Mouse (Mus musculus) CH12.LX (cell line): ENCODE data around the gene Xylb. TPM values are rescaled to one million over a fixed set of nuclear protein-coding genes. Genes with fewer than 3 reads are reported as not detected.

Experiments
- DNase-seq: peaks from one replicate; pipeline ENCODE4 v3.0.0-alpha.2; 2013; ENCODE audit errors: extremely low read depth
- H3K27ac ChIP-seq: 2 replicates; pipeline ENCODE4 v1.5.1; 2012; ENCODE audit warnings: low read depth, mild to moderate bottlenecking, control low read depth, moderate library complexity; ENCODE audit not compliant: insufficient read depth
- H3K27me3 ChIP-seq: replicated peaks from 2 replicates; pipeline ENCODE3; 2012; ENCODE audit warnings: inconsistent platforms
- H3K36me3 ChIP-seq, 2 experiments: replicated peaks in 1 of 2; 2 replicates each; pipeline versions ENCODE3 to v1.6.1; 2012; ENCODE audit warnings: inconsistent platforms in 1 of 2, low read length in 1 of 2, mild to moderate bottlenecking in 1 of 2, mixed read lengths in 1 of 2, moderate library complexity in 1 of 2; ENCODE audit not compliant: control insufficient read depth in 1 of 2, insufficient read depth in 1 of 2
- H3K4me1 ChIP-seq, 2 experiments: 2 replicates each; pipeline ENCODE4 v1.6.1; 2012; ENCODE audit warnings: inconsistent platforms in 1 of 2, moderate library complexity in 1 of 2; ENCODE audit not compliant: insufficient read depth in 2 of 2, control insufficient read depth in 1 of 2
- H3K4me2 ChIP-seq: 2 replicates; pipeline ENCODE4 v1.6.1; 2012; ENCODE audit warnings: low read depth, mild to moderate bottlenecking, control low read depth; ENCODE audit not compliant: poor library complexity, insufficient read depth, severe bottlenecking
- H3K4me3 ChIP-seq, 3 experiments: fragments of 150-350 bp in 1 of 3; sonication (generic) in 1 of 3; replicated peaks in 1 of 3; 2 replicates each; pipeline versions ENCODE3 to v1.5.1; 2011 to 2012; ENCODE audit warnings: low read depth in 2 of 3, low read length in 2 of 3, mild to moderate bottlenecking in 2 of 3, moderate library complexity in 2 of 3, control low read depth in 1 of 3, improper control_type of control experiment in 1 of 3, inconsistent platforms in 1 of 3, mixed read lengths in 1 of 3; ENCODE audit not compliant: poor library complexity in 1 of 3
- H3K79me2 ChIP-seq: replicated peaks from 2 replicates; pipeline ENCODE4 v1.6.1; 2012; ENCODE audit warnings: mild to moderate bottlenecking, moderate library complexity; ENCODE audit not compliant: control insufficient read depth, poor library complexity, insufficient read depth, severe bottlenecking; ENCODE audit errors: extremely low read depth
- H3K9ac ChIP-seq: 2 replicates; pipeline ENCODE4 v1.6.1; 2012; ENCODE audit warnings: low read depth, mild to moderate bottlenecking, control low read depth, moderate library complexity; ENCODE audit not compliant: insufficient read depth
- H3K9me3 ChIP-seq: replicated peaks from 2 replicates; pipeline ENCODE3; 2012; ENCODE audit warnings: low read length, inconsistent platforms, mixed read lengths
- CHD2 ChIP-seq: IDR thresholded peaks from 2 replicates; pipeline ENCODE4 v1.6.1; 2011; ENCODE audit warnings: low read length, improper control_type of control experiment
- E2F4 ChIP-seq: IDR thresholded peaks from 2 replicates; pipeline ENCODE4 v1.6.1; 2011; ENCODE audit warnings: low read depth, low read length, improper control_type of control experiment; ENCODE audit not compliant: insufficient replicate concordance
- GABPA ChIP-seq: IDR thresholded peaks from 2 replicates; pipeline ENCODE4 v1.6.1; 2012; ENCODE audit warnings: low read depth, low read length, improper control_type of control experiment, inconsistent platforms; ENCODE audit not compliant: insufficient replicate concordance
- HCFC1 ChIP-seq: IDR thresholded peaks from 2 replicates; pipeline ENCODE4 v1.6.1; 2012; ENCODE audit warnings: low read depth, mild to moderate bottlenecking, inconsistent platforms, low read length, improper control_type of control experiment
- JUND ChIP-seq: conservative IDR thresholded peaks from 2 replicates; pipeline ENCODE4 v1.6.1; 2011; ENCODE audit warnings: low read depth, low read length, improper control_type of control experiment
- KAT2A ChIP-seq: IDR thresholded peaks from 2 replicates; pipeline ENCODE4 v1.6.1; 2012; ENCODE audit warnings: low read length, improper control_type of control experiment, inconsistent platforms; ENCODE audit not compliant: insufficient replicate concordance
- MAFK ChIP-seq: IDR thresholded peaks from 2 replicates; pipeline ENCODE4 v1.6.1; 2011; ENCODE audit warnings: low read length, improper control_type of control experiment; ENCODE audit not compliant: insufficient replicate concordance
- MAX ChIP-seq: IDR thresholded peaks from 2 replicates; pipeline ENCODE4 v1.6.1; 2011; ENCODE audit warnings: low read length, improper control_type of control experiment
- MAZ ChIP-seq: IDR thresholded peaks from 2 replicates; pipeline ENCODE4 v1.6.1; 2012; ENCODE audit warnings: low read depth, mild to moderate bottlenecking, inconsistent platforms, low read length, improper control_type of control experiment, moderate library complexity
- MXI1 ChIP-seq: IDR thresholded peaks from 2 replicates; pipeline ENCODE4 v1.6.1; 2011; ENCODE audit warnings: mild to moderate bottlenecking, low read depth, low read length, improper control_type of control experiment
- NRF1 ChIP-seq: IDR thresholded peaks from 2 replicates; pipeline ENCODE4 v1.6.1; 2014; ENCODE audit warnings: low read depth, mild to moderate bottlenecking, inconsistent platforms, low read length, improper control_type of control experiment, moderate library complexity
- PAX5 ChIP-seq: IDR thresholded peaks from 2 replicates; pipeline ENCODE4 v1.6.1; 2012; ENCODE audit warnings: low read length, inconsistent platforms, mixed read lengths
- RAD21 ChIP-seq: IDR thresholded peaks from 2 replicates; pipeline ENCODE4 v1.6.1; 2011; ENCODE audit warnings: low read depth, mild to moderate bottlenecking, low read length, improper control_type of control experiment, moderate library complexity
- TCF12 ChIP-seq: IDR thresholded peaks from 2 replicates; pipeline ENCODE4 v1.6.1; 2014; ENCODE audit warnings: low read depth, mild to moderate bottlenecking, inconsistent platforms, low read length, improper control_type of control experiment
- USF2 ChIP-seq: conservative IDR thresholded peaks from 2 replicates; pipeline ENCODE4 v1.6.1; 2011; ENCODE audit warnings: low read depth, low read length, improper control_type of control experiment
- ZC3H11A ChIP-seq: IDR thresholded peaks from 2 replicates; pipeline ENCODE4 v1.6.1; 2012; ENCODE audit warnings: low read depth, mild to moderate bottlenecking, inconsistent platforms, low read length, improper control_type of control experiment
- ZKSCAN1 ChIP-seq: IDR thresholded peaks from 2 replicates; pipeline ENCODE4 v1.6.1; 2012; ENCODE audit warnings: low read depth, inconsistent platforms, low read length, improper control_type of control experiment, borderline replicate concordance
- ZMIZ1 ChIP-seq: IDR thresholded peaks from 2 replicates; pipeline ENCODE4 v1.6.1; 2012; ENCODE audit warnings: low read depth, mild to moderate bottlenecking, inconsistent platforms, low read length, improper control_type of control experiment
- dilution Hi-C: fragments of 300-500 bp; cut with MboI; formaldehyde crosslinking; loops from 2 replicates; pipeline ENCODE4 v1.14.3; 2020; ENCODE audit warnings: low sequenced_read_pairs; ENCODE audit not compliant: extremely low pct_unique_long_range_greater_than_20kb, extremely low pct_ligation_motif_present
- in situ Hi-C: fragments of 300-500 bp; cut with MboI; formaldehyde crosslinking; loops from 3 replicates; pipeline ENCODE4 v1.14.3; 2019; ENCODE audit warnings: low sequenced_read_pairs, low pct_ligation_motif_present, low pct_unique_long_range_greater_than_20kb, mixed read lengths
- polyA plus RNA-seq: library from polyadenylated mRNA; unstranded; fragments of >175 nt; gene quantifications from 2 replicates; pipeline ENCODE4 v1.2.1, GENCODE M21; 2012; ENCODE audit warnings: low read depth; ENCODE audit not compliant: insufficient read length
- total RNA-seq, 2 experiments: library from RNA; depleted of rRNA; stranded (reverse); fragments of 300-350 nt in 1 of 2; fragments of >200 nt in 1 of 2; gene quantifications; 2 replicates each; pipeline ENCODE4 v1.2.3; 2012 to 2014

Gene Xylb
- total and polyA plus RNA-seq, 3 experiments, result 2.5 to 7.1 (median 4.8) TPM

GRCm38 (mm10) chr9:119309067-119309466 is 48.1 kb upstream of the Xylb start:
- Histone ChIP-seq H3K4me2 (no peak overlapping the region), H3K27me3 (no peaks in the 10 kb centered on the region)
- TF ChIP-seq MXI1 (no peak), ZMIZ1 (no peak), CHD2 (no peak), GABPA (no peak), PAX5 (no peak), ZC3H11A (no peak), RAD21 (no peak), JUND (no peak), MAZ (no peak), NRF1 (no peak), MAFK (no peak), KAT2A (no peak), E2F4 (no peak), USF2 (no peak), TCF12 (no peak)
- TF ChIP-seq, all 38 proteins: peak for 0
- H3K9me3 ChIP-seq, result no peaks in the 10 kb centered on the region
- H3K4me1 ChIP-seq, result 0 out of 4 replicates have a peak, but pooled peaks cover 0 to 5% of the 10 kb centered on the region in 2 experiments
- no peak overlapping the region for H3K4me3 ChIP-seq
- in situ Hi-C loops (no loop called here), dilution Hi-C loops (no loop called here)
- H3K9ac ChIP-seq, result no peak overlapping the region
- no peak overlapping the region for H3K27ac ChIP-seq
- peaks cover 0 to 27% of the 10 kb centered on the region in 2 experiments for H3K36me3 ChIP-seq
- DNase-seq, result no peak
- peaks cover 11% of the 10 kb centered on the region for H3K79me2 ChIP-seq

DNA sequence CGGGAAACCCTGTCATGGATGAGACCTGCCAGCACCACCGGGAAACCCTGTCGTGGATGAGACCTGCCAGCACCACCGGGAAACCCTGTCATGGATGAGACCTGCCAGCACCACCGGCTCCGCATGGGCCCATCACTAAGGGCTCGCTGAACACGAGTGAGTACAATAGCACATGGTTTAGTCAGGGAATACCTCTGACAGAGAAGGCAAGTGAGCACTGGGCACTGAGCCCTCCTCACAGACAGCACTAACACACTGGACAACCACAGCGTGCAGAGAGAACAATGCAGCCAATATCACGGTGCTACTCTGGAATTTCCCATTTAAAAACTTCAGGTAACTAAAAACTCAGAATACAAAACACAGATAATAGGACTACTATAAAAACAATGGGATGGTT is 44.1 kb upstream of the Xylb start:
- dilution Hi-C loops, result no loop called here
- peaks cover 2 to 16% of the 10 kb centered on the region in 2 experiments; a peak in 3 of 4 replicates for H3K4me1 ChIP-seq
- TF ChIP-seq ZKSCAN1, result no peak
- TF ChIP-seq CHD2, result no peak
- no peak for TF ChIP-seq HCFC1
- no peak for TF ChIP-seq MAX
- in situ Hi-C loops, result no loop called here
- no peaks in the 10 kb centered on the region for H3K9me3 ChIP-seq
- H3K4me2 ChIP-seq, result no peak overlapping the region
- no peak overlapping the region for H3K9ac ChIP-seq
- no peak overlapping the region for H3K4me3 ChIP-seq
- DNase-seq, result no peak
- no peak overlapping the region for H3K27ac ChIP-seq
- H3K27me3 ChIP-seq, result no peaks in the 10 kb centered on the region
- H3K79me2 ChIP-seq, result peaks cover 20% of the 10 kb centered on the region
- peaks cover 0 to 25% of the 10 kb centered on the region in 2 experiments for H3K36me3 ChIP-seq
